Mouse (Mus musculus): ENCODE data around the gene Nxf1. TPM values are rescaled to one million over a fixed set of nuclear protein-coding genes. Genes with fewer than 3 reads are reported as not detected.
A peak's percentile ranks its signal among the peaks of the same experiment; 100 is the strongest.

The Nxf1 gene
- polyA plus RNA-seq, 1 experiment from 2014 or later = 254 TPM

DNA sequence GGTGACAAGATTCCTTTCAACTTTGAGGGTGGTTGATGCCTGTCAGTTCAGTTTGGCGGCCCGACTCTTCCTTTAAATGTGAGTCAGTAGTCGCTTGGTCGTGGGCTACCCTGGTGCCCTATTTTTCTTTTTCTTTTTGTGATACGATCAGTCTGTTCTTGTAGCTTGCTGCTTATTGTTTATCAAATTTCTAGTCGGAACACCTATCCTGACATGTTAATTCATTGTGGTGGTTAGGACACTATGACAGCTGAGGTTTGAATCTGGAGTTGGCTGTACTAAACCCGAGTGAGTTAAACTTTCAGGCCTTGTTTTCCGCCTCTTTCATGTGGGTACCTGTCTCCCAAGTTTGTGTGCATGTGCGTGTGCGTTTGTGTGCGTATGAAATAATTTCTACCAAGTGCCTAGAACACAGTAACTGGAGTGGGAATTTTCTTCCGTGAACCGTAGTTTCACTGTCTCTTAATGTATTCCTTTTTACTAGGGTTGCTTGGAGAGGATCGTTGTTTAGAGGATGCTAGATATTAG lies 662 bp downstream of the Nxf1 start:
- 10% methylated on average over 14 of the region's 14 CpGs for WGBS

GRCm38 (mm10) chr19:8758899-8759298 lies 2.0 kb downstream of the Nxf1 start:
- Histone ChIP-seq H3K4me3 (peak overlapping the region; percentile 99; the same call in 1 of the 2 replicates), H3K36me3 (replicated peaks) (peaks cover 62% of the 10 kb centered on the region), H3K9me3 (no peaks in the 10 kb centered on the region), H3K4me1 (peaks cover 31% of the 10 kb centered on the region), H3K27me3 (ENCODE audit: poor library complexity, severe bottlenecking) (no peaks in the 10 kb centered on the region), H3K27ac (no peak overlapping the region)
- no peak for DNase-seq (ENCODE audit: extremely low spot score, low spot score)
- WGBS = 90% methylated on average over 2 of the region's 2 CpGs

More for the DNA sequence above, 662 bp downstream of the Nxf1 start:
- DNase-seq (ENCODE audit: extremely low spot score, low spot score) = no peak
- H3K36me3 ChIP-seq (replicated peaks) = peaks cover 62% of the 10 kb centered on the region
- H3K27me3 ChIP-seq (ENCODE audit: poor library complexity, severe bottlenecking) = no peaks in the 10 kb centered on the region
- H3K27ac ChIP-seq = peak overlapping the region; percentile 95
- peak overlapping the region; percentile 99 for H3K4me3 ChIP-seq
- peaks cover 31% of the 10 kb centered on the region for H3K4me1 ChIP-seq
- H3K9me3 ChIP-seq = no peaks in the 10 kb centered on the region

GRCm38 (mm10) chr19:8760757-8761156 lies 3.9 kb downstream of the Nxf1 start:
- no peak overlapping the region for H3K4me3 ChIP-seq
- H3K4me1 ChIP-seq = peaks cover 24% of the 10 kb centered on the region
- H3K36me3 ChIP-seq (replicated peaks) = peaks cover 62% of the 10 kb centered on the region
- 87% methylated on average over 2 of the region's 2 CpGs for WGBS
- H3K9me3 ChIP-seq = peaks cover 14% of the 10 kb centered on the region
- no peaks in the 10 kb centered on the region for H3K27me3 ChIP-seq (ENCODE audit: poor library complexity, severe bottlenecking)
- H3K27ac ChIP-seq = no peak overlapping the region
- DNase-seq (ENCODE audit: extremely low spot score, low spot score) = no peak

GRCm38 (mm10) chr19:8763276-8763675 lies 6.4 kb downstream of the Nxf1 start:
- peaks cover 16% of the 10 kb centered on the region for H3K9me3 ChIP-seq
- DNase-seq (ENCODE audit: extremely low spot score, low spot score) = no peak
- no peaks in the 10 kb centered on the region for H3K27me3 ChIP-seq (ENCODE audit: poor library complexity, severe bottlenecking)
- no peak overlapping the region for H3K27ac ChIP-seq
- WGBS = 96% methylated on average over 4 of the region's 4 CpGs
- peaks cover 85% of the 10 kb centered on the region for H3K36me3 ChIP-seq (replicated peaks)
- no peak overlapping the region for H3K4me3 ChIP-seq
- peaks cover 7% of the 10 kb centered on the region for H3K4me1 ChIP-seq

GRCm38 (mm10) chr19:8765562-8765961 lies 8.7 kb downstream of the Nxf1 start:
- DNase-seq (ENCODE audit: extremely low spot score, low spot score) = no peak
- WGBS = 93% methylated on average over 9 of the region's 9 CpGs
- no peak overlapping the region; the same call in 1 of the 2 replicates for H3K4me3 ChIP-seq
- no peak overlapping the region for H3K27ac ChIP-seq
- peaks cover 16% of the 10 kb centered on the region for H3K9me3 ChIP-seq
- no peaks in the 10 kb centered on the region for H3K27me3 ChIP-seq (ENCODE audit: poor library complexity, severe bottlenecking)
- peaks cover 100% of the 10 kb centered on the region for H3K36me3 ChIP-seq (replicated peaks)
- H3K4me1 ChIP-seq = peaks cover 4% of the 10 kb centered on the region

GRCm38 (mm10) chr19:8770567-8771270 lies 13.8 kb downstream of the Nxf1 start, which contains the start of gene Tmem223:
Gene Tmem223, plus strand, starts transcription at chr19:8770996.
- Histone ChIP-seq H3K36me3 (replicated peaks) (peaks cover 79% of the 10 kb centered on the region), H3K4me1 (peaks cover 50% of the 10 kb centered on the region), H3K4me3 (peak within 1 kb of the TSS; percentile 89), H3K27me3 (ENCODE audit: poor library complexity, severe bottlenecking) (no peaks in the 10 kb centered on the region), H3K27ac (peak within 1 kb of the TSS; percentile 98), H3K9me3 (peaks cover 2% of the 10 kb centered on the region)
- peak; percentile 83 for DNase-seq (ENCODE audit: extremely low spot score, low spot score)
- WGBS = 23% methylated on average over 29 of the region's 29 CpGs

DNA sequence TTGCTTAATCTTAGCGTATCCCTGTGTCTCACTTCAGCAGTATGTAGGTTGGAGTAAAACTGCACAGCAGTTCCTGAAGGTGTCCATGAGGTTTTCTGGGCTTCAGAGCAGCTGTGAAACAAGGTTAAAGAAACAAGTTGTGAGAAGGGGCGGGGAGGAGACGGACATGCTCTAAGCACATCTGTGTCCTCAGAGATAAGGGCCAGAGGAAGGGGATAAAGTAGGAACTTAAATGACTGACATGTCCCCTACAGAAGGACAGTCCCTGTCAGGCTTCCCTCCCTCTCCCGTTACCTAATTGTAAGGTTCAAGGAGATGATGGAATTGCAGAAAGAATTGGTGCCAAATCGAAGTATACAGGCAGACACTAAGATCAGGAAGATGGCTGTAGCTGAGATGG lies 16.1 kb downstream of the Nxf1 start:
- H3K9me3 ChIP-seq = no peaks in the 10 kb centered on the region
- H3K27me3 ChIP-seq (ENCODE audit: poor library complexity, severe bottlenecking) = no peaks in the 10 kb centered on the region
- 81% methylated on average over 5 of the region's 5 CpGs for whole genome bisulfite sequencing
- H3K36me3 ChIP-seq (replicated peaks) = peaks cover 73% of the 10 kb centered on the region
- H3K4me3 ChIP-seq = peak overlapping the region; percentile 88
- DNase-seq (ENCODE audit: extremely low spot score, low spot score) = peak; percentile 25
- peak overlapping the region; percentile 98 for H3K27ac ChIP-seq
- peaks cover 52% of the 10 kb centered on the region for H3K4me1 ChIP-seq

DNA sequence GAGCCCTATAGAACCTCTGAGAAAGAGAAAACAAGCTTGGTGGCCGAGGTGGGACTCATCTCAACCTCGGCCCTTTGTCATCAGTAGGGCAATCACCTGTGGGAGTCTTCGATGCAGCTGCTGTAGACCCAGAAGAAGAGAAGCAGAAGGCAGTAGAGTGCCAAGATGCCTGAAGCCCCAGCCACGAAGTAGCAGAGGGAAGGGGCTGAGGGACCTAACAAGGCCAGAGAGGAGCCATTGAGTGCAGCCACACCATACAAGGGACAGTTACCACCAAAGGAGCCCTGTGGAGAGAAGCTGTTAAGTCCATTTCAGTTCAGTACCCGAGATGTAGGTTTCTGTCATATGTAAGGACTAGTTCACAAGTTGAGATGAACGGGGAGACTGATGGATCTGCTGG lies 16.5 kb downstream of the Nxf1 start:
- Histone ChIP-seq H3K36me3 (replicated peaks) (peaks cover 73% of the 10 kb centered on the region), H3K27ac (peak overlapping the region; percentile 98), H3K4me3 (peak overlapping the region; percentile 88), H3K9me3 (no peaks in the 10 kb centered on the region), H3K27me3 (ENCODE audit: poor library complexity, severe bottlenecking) (no peaks in the 10 kb centered on the region), H3K4me1 (peaks cover 52% of the 10 kb centered on the region)
- no peak for DNase-seq (ENCODE audit: extremely low spot score, low spot score)
- WGBS = 69% methylated on average over 6 of the region's 6 CpGs

DNA sequence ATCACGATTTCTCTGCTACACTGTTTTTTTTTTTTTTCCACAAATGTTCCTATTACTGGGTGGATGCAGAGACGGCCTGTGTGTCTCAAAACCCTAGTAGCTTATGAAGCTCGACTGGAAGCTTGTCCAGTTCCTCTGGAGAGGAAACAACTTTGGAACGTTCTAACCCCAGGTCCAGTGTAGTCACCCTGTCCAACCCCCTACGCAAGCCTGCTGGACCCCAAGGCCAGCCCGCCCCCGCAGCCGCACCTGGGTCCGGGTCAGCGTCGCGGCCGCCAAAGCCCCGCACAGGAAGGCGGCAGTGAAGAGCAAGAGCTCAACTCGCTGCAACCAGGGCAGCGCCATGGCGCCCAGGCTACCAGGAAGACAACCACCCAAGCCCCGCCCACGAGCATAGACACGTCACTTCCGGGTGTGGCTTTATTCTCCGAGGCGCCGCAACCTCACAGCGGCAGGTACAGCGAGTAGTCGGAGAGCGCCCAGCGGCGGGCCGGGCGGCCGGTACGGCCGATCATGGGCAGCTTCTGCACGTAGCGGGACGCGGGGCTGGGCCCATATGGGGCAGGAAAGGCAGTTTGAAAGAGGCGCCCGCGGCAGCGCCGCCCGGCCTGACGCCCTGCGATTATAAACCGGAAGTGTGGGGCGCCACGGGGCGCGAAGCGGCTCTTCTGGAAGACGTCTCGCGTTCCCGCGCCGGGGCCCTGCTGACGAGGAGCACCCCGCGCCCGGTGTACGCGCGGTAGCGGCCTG lies 17.4 kb downstream of the Nxf1 start, which contains the start of gene Tmem179b:
Gene Tmem179b, minus strand, starts transcription at position 382 of the 750 bp plus-strand sequence.
- Histone ChIP-seq H3K4me3 (peak within 1 kb of the TSS; percentile 88), H3K4me1 (peaks cover 52% of the 10 kb centered on the region), H3K9me3 (no peaks in the 10 kb centered on the region), H3K27ac (peak within 1 kb of the TSS; percentile 98), H3K27me3 (ENCODE audit: poor library complexity, severe bottlenecking) (no peaks in the 10 kb centered on the region), H3K36me3 (replicated peaks) (peaks cover 72% of the 10 kb centered on the region)
- under 1% methylated on average over 68 of the region's 68 CpGs for WGBS
- DNase-seq (ENCODE audit: extremely low spot score, low spot score) = peak; percentile 97

GRCm38 (mm10) chr19:8774951-8775421 lies 18.1 kb downstream of the Nxf1 start:
- Histone ChIP-seq H3K9me3 (no peaks in the 10 kb centered on the region), H3K27ac (peak overlapping the region; percentile 98), H3K4me3 (peak overlapping the region; percentile 88), H3K4me1 (peaks cover 52% of the 10 kb centered on the region), H3K36me3 (replicated peaks) (peaks cover 70% of the 10 kb centered on the region), H3K27me3 (ENCODE audit: poor library complexity, severe bottlenecking) (no peaks in the 10 kb centered on the region)
- 8% methylated on average over 20 of the region's 20 CpGs for WGBS
- DNase-seq (ENCODE audit: extremely low spot score, low spot score) = peak; percentile 31

- Histone ChIP-seq H3K9me3 (no peaks in the 10 kb centered on the region), H3K27ac (peak within 1 kb of the TSS; percentile 89), H3K4me1 (peaks cover 25% of the 10 kb centered on the region), H3K36me3 (replicated peaks) (peaks cover 43% of the 10 kb centered on the region), H3K27me3 (ENCODE audit: poor library complexity, severe bottlenecking) (no peaks in the 10 kb centered on the region), H3K4me3 (peak within 1 kb of the TSS; percentile 73)
- peak; percentile 90 for DNase-seq (ENCODE audit: extremely low spot score, low spot score)
- 1% methylated on average over 32 of the region's 32 CpGs for WGBS
Measured at GRCm38 (mm10) chr19:8786008-8786781, 29.3 kb downstream of the Nxf1 start, which contains the start of gene Taf6l. Gene Taf6l, minus strand, starts transcription at chr19:8786417.

DNA sequence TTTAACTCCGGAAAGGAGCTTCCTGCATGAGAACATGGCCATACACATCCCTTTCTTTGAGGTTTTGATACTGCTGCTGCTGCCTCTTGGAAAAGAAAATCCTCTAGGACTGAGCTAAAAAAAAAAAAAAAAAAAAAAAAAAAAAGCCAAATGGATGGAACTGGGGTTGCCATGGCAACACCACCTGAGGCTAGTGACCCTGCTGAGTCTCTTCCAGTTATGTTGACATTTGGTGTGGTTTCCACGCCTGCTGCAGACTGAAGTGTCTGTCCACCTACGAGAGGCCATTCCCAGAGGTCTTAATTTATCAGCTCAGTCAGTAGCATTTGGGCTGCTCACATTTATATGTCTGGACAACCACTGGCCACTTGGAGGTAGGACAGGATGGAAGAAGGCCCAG lies 31.6 kb downstream of the Nxf1 start:
- Histone ChIP-seq H3K4me3 (no peak overlapping the region), H3K27ac (peak overlapping the region; percentile 40; the same call in 1 of the 2 replicates), H3K9me3 (no peaks in the 10 kb centered on the region), H3K4me1 (peaks cover 25% of the 10 kb centered on the region), H3K27me3 (ENCODE audit: poor library complexity, severe bottlenecking) (no peaks in the 10 kb centered on the region), H3K36me3 (replicated peaks) (peaks cover 40% of the 10 kb centered on the region)
- 21% methylated on average over 3 of the region's 3 CpGs for WGBS
- DNase-seq (ENCODE audit: extremely low spot score, low spot score) = peak; percentile 21
